Mouse (Mus musculus): ENCODE results near the gene Arg2. TPM values are rescaled to one million over a fixed set of nuclear protein-coding genes. Genes with fewer than 3 reads are reported as not detected.

Gene Arg2
- total RNA-seq, 1 experiment: 5.3 TPM

- Histone ChIP-seq H3K9me3 (ENCODE audit: control insufficient read depth, insufficient read depth, low read depth, low read length) (no peaks in the 10 kb centered on the region), H3K4me3 (ENCODE audit: insufficient read depth in 1 of 2, low read depth in 1 of 2, low read length in 2 of 2, poor library complexity in 1 of 2, severe bottlenecking in 1 of 2) (peak overlapping the region; percentile 67 to 78), H3K9ac (ENCODE audit: insufficient read depth, low read depth, low read length, poor library complexity, severe bottlenecking) (no peak overlapping the region), H3K27ac (ENCODE audit: insufficient read depth, low read depth, low read length, poor library complexity, severe bottlenecking) (no peak overlapping the region), H3K4me1 (ENCODE audit: control insufficient read depth in 2 of 2, insufficient read depth in 2 of 2, low read length in 2 of 2, poor library complexity in 1 of 2) (no peaks in the 10 kb centered on the region), H3K36me3 (ENCODE audit: control insufficient read depth, insufficient read depth, low read length, poor library complexity, severe bottlenecking) (no peaks in the 10 kb centered on the region)
- in situ Hi-C loops (cut with MboI; ENCODE audit: low sequenced_read_pairs in 2 of 2, unreplicated experiment in 2 of 2): no loop called here
- no peak for TF ChIP-seq ZC3H11A (IDR thresholded peaks at IDR 0.05; ENCODE audit: borderline replicate concordance, low read depth, low read length)
- TF ChIP-seq HCFC1 (IDR thresholded peaks at IDR 0.05; ENCODE audit: borderline replicate concordance, insufficient read depth, low read length): no peak
- TF ChIP-seq MAFK (IDR thresholded peaks at IDR 0.05; ENCODE audit: insufficient read depth, low read depth, low read length): no peak
- TF ChIP-seq CHD2 (IDR thresholded peaks at IDR 0.05; ENCODE audit: low read depth, low read length): no peak
- TF ChIP-seq ZNF384 (IDR thresholded peaks at IDR 0.05; ENCODE audit: low read depth, low read length): no peak
- no peak for DNase-seq (ENCODE audit: low read depth, low spot score)
Measured at GRCm38 (mm10) chr12:79131178-79131675, 650 bp downstream of the Arg2 start.

- peak overlapping the region in 1 of 2 experiments; percentile 78; a peak in 1 of 4 replicates for H3K4me3 ChIP-seq (ENCODE audit: insufficient read depth in 1 of 2, low read depth in 1 of 2, low read length in 2 of 2, poor library complexity in 1 of 2, severe bottlenecking in 1 of 2)
- H3K9me3 ChIP-seq (ENCODE audit: control insufficient read depth, insufficient read depth, low read depth, low read length): no peaks in the 10 kb centered on the region
- no peak overlapping the region for H3K27ac ChIP-seq (ENCODE audit: insufficient read depth, low read depth, low read length, poor library complexity, severe bottlenecking)
- in situ Hi-C loops (cut with MboI; ENCODE audit: low sequenced_read_pairs in 2 of 2, unreplicated experiment in 2 of 2): no loop called here
- H3K4me1 ChIP-seq (ENCODE audit: control insufficient read depth in 2 of 2, insufficient read depth in 2 of 2, low read length in 2 of 2, poor library complexity in 1 of 2): no peaks in the 10 kb centered on the region
- no peak for DNase-seq (ENCODE audit: low read depth, low spot score)
- no peak for TF ChIP-seq ZC3H11A (IDR thresholded peaks at IDR 0.05; ENCODE audit: borderline replicate concordance, low read depth, low read length)
- TF ChIP-seq CHD2 (IDR thresholded peaks at IDR 0.05; ENCODE audit: low read depth, low read length): no peak
- TF ChIP-seq MAFK (IDR thresholded peaks at IDR 0.05; ENCODE audit: insufficient read depth, low read depth, low read length): no peak
- TF ChIP-seq HCFC1 (IDR thresholded peaks at IDR 0.05; ENCODE audit: borderline replicate concordance, insufficient read depth, low read length): no peak
- no peak for TF ChIP-seq ZNF384 (IDR thresholded peaks at IDR 0.05; ENCODE audit: low read depth, low read length)
- H3K36me3 ChIP-seq (ENCODE audit: control insufficient read depth, insufficient read depth, low read length, poor library complexity, severe bottlenecking): no peaks in the 10 kb centered on the region
- H3K9ac ChIP-seq (ENCODE audit: insufficient read depth, low read depth, low read length, poor library complexity, severe bottlenecking): no peak overlapping the region
Measured at GRCm38 (mm10) chr12:79131706-79132460, 1.3 kb downstream of the Arg2 start.

- Histone ChIP-seq H3K9me3 (ENCODE audit: control insufficient read depth, insufficient read depth, low read depth, low read length) (no peaks in the 10 kb centered on the region), H3K27ac (ENCODE audit: insufficient read depth, low read depth, low read length, poor library complexity, severe bottlenecking) (no peak overlapping the region), H3K9ac (ENCODE audit: insufficient read depth, low read depth, low read length, poor library complexity, severe bottlenecking) (no peak overlapping the region), H3K36me3 (ENCODE audit: control insufficient read depth, insufficient read depth, low read length, poor library complexity, severe bottlenecking) (no peaks in the 10 kb centered on the region), H3K4me1 (ENCODE audit: control insufficient read depth in 2 of 2, insufficient read depth in 2 of 2, low read length in 2 of 2, poor library complexity in 1 of 2) (no peaks in the 10 kb centered on the region), H3K4me3 (ENCODE audit: insufficient read depth in 1 of 2, low read depth in 1 of 2, low read length in 2 of 2, poor library complexity in 1 of 2, severe bottlenecking in 1 of 2) (no peak overlapping the region)
- no peak for TF ChIP-seq HCFC1 (IDR thresholded peaks at IDR 0.05; ENCODE audit: borderline replicate concordance, insufficient read depth, low read length)
- in situ Hi-C loops (cut with MboI; ENCODE audit: low sequenced_read_pairs in 2 of 2, unreplicated experiment in 2 of 2): no loop called here
- DNase-seq (ENCODE audit: low read depth, low spot score): no peak
Measured at GRCm38 (mm10) chr12:79134676-79135075, 4.1 kb downstream of the Arg2 start.

- H3K9ac ChIP-seq (ENCODE audit: insufficient read depth, low read depth, low read length, poor library complexity, severe bottlenecking): no peak overlapping the region
- no peak for DNase-seq (ENCODE audit: low read depth, low spot score)
- no peak for TF ChIP-seq MAFK (IDR thresholded peaks at IDR 0.05; ENCODE audit: insufficient read depth, low read depth, low read length)
- H3K36me3 ChIP-seq (ENCODE audit: control insufficient read depth, insufficient read depth, low read length, poor library complexity, severe bottlenecking): no peaks in the 10 kb centered on the region
- in situ Hi-C loops (cut with MboI; ENCODE audit: low sequenced_read_pairs in 2 of 2, unreplicated experiment in 2 of 2): no loop called here
- no peaks in the 10 kb centered on the region for H3K4me1 ChIP-seq (ENCODE audit: control insufficient read depth in 2 of 2, insufficient read depth in 2 of 2, low read length in 2 of 2, poor library complexity in 1 of 2)
- no peaks in the 10 kb centered on the region for H3K9me3 ChIP-seq (ENCODE audit: control insufficient read depth, insufficient read depth, low read depth, low read length)
- H3K27ac ChIP-seq (ENCODE audit: insufficient read depth, low read depth, low read length, poor library complexity, severe bottlenecking): no peak overlapping the region
- no peak overlapping the region for H3K4me3 ChIP-seq (ENCODE audit: insufficient read depth in 1 of 2, low read depth in 1 of 2, low read length in 2 of 2, poor library complexity in 1 of 2, severe bottlenecking in 1 of 2)
Measured at GRCm38 (mm10) chr12:79135105-79135504, 4.5 kb downstream of the Arg2 start.

GRCm38 (mm10) chr12:79136949-79137348 lies 6.4 kb downstream of the Arg2 start:
- no peak overlapping the region for H3K4me3 ChIP-seq (ENCODE audit: insufficient read depth in 1 of 2, low read depth in 1 of 2, low read length in 2 of 2, poor library complexity in 1 of 2, severe bottlenecking in 1 of 2)
- DNase-seq (ENCODE audit: low read depth, low spot score): no peak
- no peaks in the 10 kb centered on the region for H3K36me3 ChIP-seq (ENCODE audit: control insufficient read depth, insufficient read depth, low read length, poor library complexity, severe bottlenecking)
- H3K9me3 ChIP-seq (ENCODE audit: control insufficient read depth, insufficient read depth, low read depth, low read length): no peaks in the 10 kb centered on the region
- in situ Hi-C loops (cut with MboI; ENCODE audit: low sequenced_read_pairs in 2 of 2, unreplicated experiment in 2 of 2): no loop called here
- TF ChIP-seq HCFC1 (IDR thresholded peaks at IDR 0.05; ENCODE audit: borderline replicate concordance, insufficient read depth, low read length) (no peak), CHD2 (IDR thresholded peaks at IDR 0.05; ENCODE audit: low read depth, low read length) (no peak), ZNF384 (IDR thresholded peaks at IDR 0.05; ENCODE audit: low read depth, low read length) (no peak), MAFK (IDR thresholded peaks at IDR 0.05; ENCODE audit: insufficient read depth, low read depth, low read length) (peak; percentile 93), ZC3H11A (IDR thresholded peaks at IDR 0.05; ENCODE audit: borderline replicate concordance, low read depth, low read length) (no peak)
- no peaks in the 10 kb centered on the region for H3K4me1 ChIP-seq (ENCODE audit: control insufficient read depth in 2 of 2, insufficient read depth in 2 of 2, low read length in 2 of 2, poor library complexity in 1 of 2)
- no peak overlapping the region for H3K27ac ChIP-seq (ENCODE audit: insufficient read depth, low read depth, low read length, poor library complexity, severe bottlenecking)
- H3K9ac ChIP-seq (ENCODE audit: insufficient read depth, low read depth, low read length, poor library complexity, severe bottlenecking): no peak overlapping the region

All from ES-E14 (cell line).